8 mouse cellular contexts compared by ENCODE assay signal in the genomic region with DNA sequence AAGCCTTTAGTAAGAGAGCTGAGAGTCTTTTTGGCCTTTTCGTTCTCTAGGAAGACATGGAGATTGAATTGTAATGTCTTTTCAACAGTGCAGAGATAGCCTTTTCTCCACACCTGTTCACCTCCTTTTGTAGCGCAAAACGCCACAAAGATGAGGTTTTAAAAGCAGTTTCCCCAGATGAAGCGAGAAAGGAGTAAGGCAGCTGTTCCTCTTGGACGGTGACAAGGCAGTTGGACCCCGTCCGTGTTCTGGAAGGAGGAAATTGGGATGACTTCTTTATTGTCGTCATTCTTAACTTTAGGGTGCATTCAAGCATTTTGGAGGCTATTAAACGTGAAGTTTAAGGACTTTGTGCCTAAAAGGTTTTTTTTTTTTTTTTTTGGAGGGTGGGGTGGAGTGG. TPM values are rescaled to one million over a fixed set of nuclear protein-coding genes. Genes with fewer than 3 reads are reported as not detected.
DNase-seq lines count a peak whose midpoint lies in the region; ATAC-seq and TF ChIP-seq lines count a peak whose summit lies in the region.

No protein-coding gene starts in this region.

- TF ChIP-seq POLR2A in kidney, adult 2 months (IDR thresholded peaks at IDR 0.05; ENCODE audit: low read depth, low read length): no peak
- TF ChIP-seq POLR2A in cerebellum, adult 2 months (IDR thresholded peaks at IDR 0.05; ENCODE audit: borderline replicate concordance, insufficient read depth, low read length): no peak

- H3K27ac ChIP-seq in kidney, adult 2 months (ENCODE audit: insufficient read depth, low read depth, low read length): peak overlapping the region; percentile 98
- H3K27ac ChIP-seq in cerebellum, adult 2 months (ENCODE audit: insufficient read depth, low read length): peak overlapping the region; percentile 94
- H3K27ac ChIP-seq in heart, embryonic 11.5 days (ENCODE audit: low read depth, low read length): peak overlapping the region; percentile 98
- H3K27ac ChIP-seq in limb, embryonic 13.5 days: peak overlapping the region; percentile 98
- peak overlapping the region; percentile 100 for H3K27ac ChIP-seq in midbrain, postnatal 0 days (ENCODE audit: low read depth, low read length)

- H3K27me3 ChIP-seq in kidney, adult 2 months (replicated peaks; ENCODE audit: control insufficient read depth, insufficient read depth, low read length): no peaks in the 10 kb centered on the region
- no peaks in the 10 kb centered on the region for H3K27me3 ChIP-seq in cerebellum, adult 2 months (ENCODE audit: control insufficient read depth, insufficient read depth, low read length)
- H3K27me3 ChIP-seq in heart, embryonic 11.5 days (ENCODE audit: control insufficient read depth, insufficient read depth, low read length): no peaks in the 10 kb centered on the region
- 0 out of 2 replicates have a peak, but pooled peaks cover 4% of the 10 kb centered on the region for H3K27me3 ChIP-seq in limb, embryonic 13.5 days
- no peaks in the 10 kb centered on the region for H3K27me3 ChIP-seq in midbrain, postnatal 0 days (ENCODE audit: insufficient read depth, low read length)

- H3K4me3 ChIP-seq in kidney, adult 2 months (ENCODE audit: insufficient read depth, low read depth, low read length): peak overlapping the region; percentile 88
- peak overlapping the region; percentile 99 for H3K4me3 ChIP-seq in cerebellum, adult 2 months (replicated peaks; ENCODE audit: insufficient read depth, low read depth, low read length)
- H3K4me3 ChIP-seq in heart, embryonic 11.5 days (ENCODE audit: low read depth, low read length): peak overlapping the region; percentile 77
- peak overlapping the region; percentile 63 for H3K4me3 ChIP-seq in limb, embryonic 13.5 days
- H3K4me3 ChIP-seq in midbrain, postnatal 0 days (ENCODE audit: low read depth, low read length): peak overlapping the region; percentile 63

- H3K9ac ChIP-seq in heart, embryonic 11.5 days (ENCODE audit: low read depth, low read length): peak overlapping the region; percentile 96
- H3K9ac ChIP-seq in limb, embryonic 13.5 days: peak overlapping the region; percentile 86
- H3K9ac ChIP-seq in midbrain, postnatal 0 days (replicated peaks; ENCODE audit: low read length, poor library complexity, severe bottlenecking): peak overlapping the region; percentile 99

- no peaks in the 10 kb centered on the region for H3K36me3 ChIP-seq in kidney, adult 2 months (ENCODE audit: control insufficient read depth, insufficient read depth, low read length)
- 0 out of 2 replicates have a peak, but pooled peaks cover 3% of the 10 kb centered on the region for H3K36me3 ChIP-seq in heart, embryonic 11.5 days (ENCODE audit: control insufficient read depth, insufficient read depth, low read length)
- H3K36me3 ChIP-seq in limb, embryonic 13.5 days: no peaks in the 10 kb centered on the region
- no peaks in the 10 kb centered on the region for H3K36me3 ChIP-seq in midbrain, postnatal 0 days (ENCODE audit: insufficient read depth, low read length)

- WGBS in kidney, adult 2 months: 2% methylated on average over 9 of the region's 9 CpGs
- WGBS in cerebellum, adult 2 months: 1% methylated on average over 9 of the region's 9 CpGs
- 27% methylated on average over 9 of the region's 9 CpGs for WGBS in heart, embryonic 11.5 days (ENCODE audit: insufficient replicate concordance)
- WGBS in limb, embryonic 13.5 days: 18% methylated on average over 9 of the region's 9 CpGs
- 5% methylated on average over 9 of the region's 9 CpGs for WGBS in midbrain, postnatal 0 days

- peaks cover 19% of the 10 kb centered on the region; the same call in 1 of the 2 replicates for H3K4me1 ChIP-seq in kidney, adult 2 months (ENCODE audit: control insufficient read depth, insufficient read depth, low read length)
- peaks cover 4% of the 10 kb centered on the region; the same call in 1 of the 2 replicates for H3K4me1 ChIP-seq in cerebellum, adult 2 months (ENCODE audit: control insufficient read depth, insufficient read depth, low read length)
- H3K4me1 ChIP-seq in heart, embryonic 11.5 days (ENCODE audit: control insufficient read depth, insufficient read depth, low read length): peaks cover 7% of the 10 kb centered on the region
- H3K4me1 ChIP-seq in limb, embryonic 13.5 days: peaks cover 19% of the 10 kb centered on the region
- H3K4me1 ChIP-seq in midbrain, postnatal 0 days (ENCODE audit: insufficient read depth, low read length): no peaks in the 10 kb centered on the region

- H3K9me3 ChIP-seq in heart, embryonic 11.5 days (replicated peaks; ENCODE audit: control insufficient read depth, low read length): no peaks in the 10 kb centered on the region
- H3K9me3 ChIP-seq in limb, embryonic 13.5 days: no peaks in the 10 kb centered on the region
- no peaks in the 10 kb centered on the region for H3K9me3 ChIP-seq in midbrain, postnatal 0 days (ENCODE audit: low read length)

- no peak for ATAC-seq in heart, embryonic 11.5 days (replicated peaks; ENCODE audit: insufficient number of reproducible peaks, low FRiP score, low TSS enrichment)
- no peak for ATAC-seq in limb, embryonic 13.5 days (ENCODE audit: low FRiP score, low read depth)
- no peak for ATAC-seq in midbrain, postnatal 0 days (ENCODE audit: low FRiP score)
- no peak for ATAC-seq in megakaryocyte progenitor cell, adult 5-6 weeks (replicated peaks; ENCODE audit: poor library complexity)

- peak overlapping the region; percentile 76 for H3K4me2 ChIP-seq in heart, embryonic 11.5 days
- peak overlapping the region; percentile 83 for H3K4me2 ChIP-seq in limb, embryonic 13.5 days (replicated peaks)
- peak overlapping the region; percentile 56 for H3K4me2 ChIP-seq in midbrain, postnatal 0 days (ENCODE audit: low read depth, low read length, poor library complexity, severe bottlenecking)

- no peak for DNase-seq in kidney, adult 2 months
- DNase-seq in kidney, adult 8-10 months: no peak
- peak in 1 of 2 experiments; percentile 42 for DNase-seq in cerebellum, adult 2 months
- peak; percentile 10 for DNase-seq in midbrain, postnatal 0 days (ENCODE audit: low spot score)
- no peak for DNase-seq in layer of hippocampus, adult 11-12 months (ENCODE audit: low spot score)

- no peak for TF ChIP-seq CTCF in kidney, adult 2 months (conservative IDR thresholded peaks at IDR 0.05; ENCODE audit: insufficient read depth, insufficient read length, low read depth, low read length)
- TF ChIP-seq CTCF in cerebellum, adult 2 months (IDR thresholded peaks at IDR 0.05; ENCODE audit: borderline replicate concordance, insufficient read depth, low read depth, low read length): no peak
- no peak for TF ChIP-seq CTCF in midbrain, postnatal 0 days (IDR thresholded peaks at IDR 0.05)

RNA-seq across cellular contexts. Expression of a gene that starts 1.3 kb away (rescaled TPM):
- polyA plus RNA-seq in kidney, adult 2 months (2012; rRNA removed): 19.7 and 21.0 TPM in 2 replicates
- 45.3 and 46.2 TPM in 2 replicates for polyA plus RNA-seq in cerebellum, adult 2 months (2012; rRNA removed)
- polyA plus RNA-seq in heart, embryonic 11.5 days (2014; fragmentation: Nextera tagmentation; extraction: Ambion mirVana): 14.4 and 15.6 TPM in 2 replicates
- 21.2 and 25.0 TPM in 2 replicates for polyA plus RNA-seq in limb, embryonic 13.5 days (2015; fragmentation: Nextera tagmentation; extraction: Ambion mirVana)
- 42.5 and 59.9 TPM in 2 replicates for total RNA-seq in midbrain, postnatal 0 days (2014; rRNA removed)
- polyA plus RNA-seq in midbrain, postnatal 0 days (2015; fragmentation: Nextera tagmentation; extraction: Ambion mirVana): 17.2 and 17.5 TPM in 2 replicates
- total RNA-seq in megakaryocyte progenitor cell, adult 5-6 weeks (2015): 31.3 and 35.8 TPM in 2 replicates
- 13.5 and 15.3 TPM in 2 replicates for total RNA-seq in megakaryocyte progenitor cell, adult 5-6 weeks (2017)

RNA-seq across cellular contexts. Expression of a gene that starts 48.1 kb away (rescaled TPM):
- polyA plus RNA-seq in kidney, adult 2 months (2012; rRNA removed): 235 and 307 TPM in 2 replicates
- polyA plus RNA-seq in cerebellum, adult 2 months (2012; rRNA removed): 298 and 301 TPM in 2 replicates
- polyA plus RNA-seq in heart, embryonic 11.5 days (2014; fragmentation: Nextera tagmentation; extraction: Ambion mirVana): 293 and 305 TPM in 2 replicates
- 361 and 368 TPM in 2 replicates for polyA plus RNA-seq in limb, embryonic 13.5 days (2015; fragmentation: Nextera tagmentation; extraction: Ambion mirVana)
- total RNA-seq in midbrain, postnatal 0 days (2014; rRNA removed): 270 and 309 TPM in 2 replicates
- 358 and 362 TPM in 2 replicates for polyA plus RNA-seq in midbrain, postnatal 0 days (2015; fragmentation: Nextera tagmentation; extraction: Ambion mirVana)
- total RNA-seq in megakaryocyte progenitor cell, adult 5-6 weeks (2015): 341 and 364 TPM in 2 replicates
- total RNA-seq in megakaryocyte progenitor cell, adult 5-6 weeks (2017): 196 and 240 TPM in 2 replicates

RNA-seq across cellular contexts. Expression of a gene that starts 52.3 kb away (rescaled TPM):
- polyA plus RNA-seq in kidney, adult 2 months (2012; rRNA removed): 6.0 and 6.8 TPM in 2 replicates
- polyA plus RNA-seq in cerebellum, adult 2 months (2012; rRNA removed): 5.3 and 5.7 TPM in 2 replicates
- polyA plus RNA-seq in heart, embryonic 11.5 days (2014; fragmentation: Nextera tagmentation; extraction: Ambion mirVana): 1.4 and 2.0 TPM in 2 replicates
- polyA plus RNA-seq in limb, embryonic 13.5 days (2015; fragmentation: Nextera tagmentation; extraction: Ambion mirVana): 7.1 and 7.3 TPM in 2 replicates
- 11.6 and 13.6 TPM in 2 replicates for total RNA-seq in midbrain, postnatal 0 days (2014; rRNA removed)
- polyA plus RNA-seq in midbrain, postnatal 0 days (2015; fragmentation: Nextera tagmentation; extraction: Ambion mirVana): 11.4 and 12.4 TPM in 2 replicates
- total RNA-seq in megakaryocyte progenitor cell, adult 5-6 weeks (2015): not detected in 2 replicates
- not detected in 2 replicates for total RNA-seq in megakaryocyte progenitor cell, adult 5-6 weeks (2017)
